Mouse (Mus musculus) left cerebral cortex, postnatal 4 days (tissue): Measurements from ENCODE around the gene Klk1b3. TPM values are rescaled to one million over a fixed set of nuclear protein-coding genes. Genes with fewer than 3 reads are reported as not detected.
"Not testable (repeated sequence)": the region's sequence is repeated elsewhere in the genome, so short reads cannot be mapped to it uniquely, and the experiment has no call there.

Experiments used
- DNase-seq: peaks from one replicate; pipeline ENCODE4 v3.0.0-alpha.2; 2022
- intact Hi-C: fragments of 180-260 bp; cut with DNase I; formaldehyde crosslinking; loops from one replicate; pipeline ENCODE4 v1.15.1; 2025
- total RNA-seq, 2 experiments: library from RNA; stranded (reverse); gene quantifications; 2 replicates each; pipeline ENCODE4 v1.2.3; 2021

Klk1b3 gene
- total RNA-seq, 2 experiments from 2014 or later: not detected

DNA sequence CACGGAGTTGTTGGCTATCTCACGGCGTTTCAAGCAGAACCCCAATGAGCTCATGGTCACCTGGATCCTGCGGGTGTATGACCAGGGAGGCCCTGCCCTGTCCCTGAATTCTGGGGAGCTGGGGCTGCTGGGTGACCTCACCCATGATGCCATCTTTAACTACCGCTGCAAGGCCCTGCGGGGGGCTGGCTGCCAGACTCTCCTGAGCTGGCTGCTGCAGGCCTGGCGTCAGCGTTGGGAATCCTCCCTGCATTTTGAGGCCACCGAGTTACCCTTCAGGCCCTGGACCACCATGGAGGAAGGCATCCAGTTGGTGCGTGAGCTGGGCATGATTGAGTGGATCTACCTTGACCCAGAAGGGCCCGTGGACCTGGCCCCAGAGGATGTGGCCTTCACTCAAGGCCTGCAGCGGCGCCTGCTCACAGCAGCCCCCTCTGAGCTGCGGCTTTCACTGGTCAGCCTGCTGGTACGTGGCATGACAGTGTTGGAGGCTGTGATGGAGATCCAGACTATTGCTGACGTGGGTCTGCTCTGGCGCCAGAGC is 52.8 kb downstream of the Klk1b3 start:
- intact Hi-C loops, DNase-seq: not testable (repeated sequence)

Other genes with a start within 250 kb of the Klk1b3 start
- gene Klk1b8, start 247.5 kb upstream of the Klk1b3 start, total RNA-seq: not detected
- gene Klk1b1, start 231.4 kb upstream of the Klk1b3 start, total RNA-seq: not detected
- not detected for gene Klk1b9, start 222.1 kb upstream of the Klk1b3 start, total RNA-seq
- gene Klk1b11, start 202.3 kb upstream of the Klk1b3 start, total RNA-seq: not detected
- not detected for gene Klk1b26, start 186.0 kb upstream of the Klk1b3 start, total RNA-seq
- gene Klk1b27, start 145.9 kb upstream of the Klk1b3 start, total RNA-seq: not detected
- not detected for gene Klk1b21, start 95.9 kb upstream of the Klk1b3 start, total RNA-seq
- not detected for gene Klk1b22, start 85.5 kb upstream of the Klk1b3 start, total RNA-seq
- gene Klk1b16, start 61.4 kb upstream of the Klk1b3 start, total RNA-seq: not detected
- not detected for gene Klk1b24, start 10.0 kb upstream of the Klk1b3 start, total RNA-seq
- not detected for gene Klk1b4, start 9.2 kb downstream of the Klk1b3 start, total RNA-seq
- gene Klk1b5, start 17.8 kb downstream of the Klk1b3 start, total RNA-seq: not detected
- gene Klk1, start 27.2 kb downstream of the Klk1b3 start, total RNA-seq: not detected
- gene Gm36864, start 38.0 kb downstream of the Klk1b3 start, total RNA-seq: not detected
- under 1 TPM; 0.64 to 0.82 TPM for gene 1700028J19Rik, start 48.5 kb downstream of the Klk1b3 start, total RNA-seq
- 100 to 1,000 TPM; 169 to 191 TPM for gene 2410002F23Rik, start 48.5 kb downstream of the Klk1b3 start, total RNA-seq
- gene Acp4, start 59.2 kb downstream of the Klk1b3 start, total RNA-seq: not detected
- not detected for gene Gm15517, start 63.3 kb downstream of the Klk1b3 start, total RNA-seq
- gene Clec11a, start 108.7 kb downstream of the Klk1b3 start, total RNA-seq: 1 to 10 TPM; 2.5 to 2.8 TPM
- gene Shank1, start 112.1 kb downstream of the Klk1b3 start, total RNA-seq: 100 to 1,000 TPM; 299 to 336 TPM
- 10 to 100 TPM; 45.1 to 52.4 TPM for gene Syt3, start 185.9 kb downstream of the Klk1b3 start, total RNA-seq
- 1 to 10 TPM; 1.3 to 2.4 TPM for gene 1700008O03Rik, start 187.6 kb downstream of the Klk1b3 start, total RNA-seq
- 100 to 1,000 TPM; 357 to 379 TPM for gene Lrrc4b, start 230.8 kb downstream of the Klk1b3 start, total RNA-seq